Mouse (Mus musculus) liver, embryonic 14.5 days (tissue): ENCODE measurements around the gene Izumo1r. TPM values are rescaled to one million over a fixed set of nuclear protein-coding genes. Genes with fewer than 3 reads are reported as not detected.

Source experiments
- ATAC-seq: fragments of 200-750 bp; cut with Nextera tagmentation; 2 replicates; pipeline ENCODE4 v1.8.0; 2017; ENCODE audit warnings: moderate number of reproducible peaks, mild to moderate bottlenecking, moderate library complexity; ENCODE audit not compliant: insufficient read depth
- DNase-seq, 3 experiments: peaks; one replicate each; pipeline ENCODE4 v3.0.0-alpha.2; 2012 to 2013; ENCODE audit warnings: low read depth in 3 of 3, low spot score in 3 of 3
- H3K27ac ChIP-seq: fragments of 300-500 bp; sonication (generic); 2 replicates; pipeline ENCODE4 v1.5.1; 2014; ENCODE audit warnings: moderate library complexity, mild to moderate bottlenecking, control low read depth, inconsistent platforms
- H3K27me3 ChIP-seq: fragments of 300-500 bp; sonication (generic); 2 replicates; pipeline ENCODE4 v1.6.1; 2014; ENCODE audit warnings: mild to moderate bottlenecking, low read length, moderate library complexity; ENCODE audit not compliant: control insufficient read depth, insufficient read depth
- H3K36me3 ChIP-seq: fragments of 300-500 bp; sonication (generic); replicated peaks from 2 replicates; pipeline ENCODE4 v1.6.1; 2014; ENCODE audit warnings: low read depth; ENCODE audit not compliant: control insufficient read depth, insufficient read depth
- H3K4me1 ChIP-seq, 2 experiments: fragments of 200-500 bp in 1 of 2; fragments of 300-500 bp in 1 of 2; sonication (generic) in 1 of 2; replicated peaks; 2 replicates each; pipeline ENCODE4 v1.6.1; 2012 to 2014; ENCODE audit warnings: antibody characterized with exemption in 1 of 2, inconsistent platforms in 1 of 2, low read length in 1 of 2; ENCODE audit not compliant: control insufficient read depth in 2 of 2, insufficient read depth in 2 of 2
- H3K4me2 ChIP-seq: fragments of 300-500 bp; sonication (generic); 2 replicates; pipeline ENCODE4 v1.6.1; 2014; ENCODE audit warnings: low read depth, mild to moderate bottlenecking, control low read depth, moderate library complexity
- H3K4me3 ChIP-seq, 2 experiments: fragments of 200-500 bp in 1 of 2; fragments of 300-500 bp in 1 of 2; sonication (generic) in 1 of 2; 2 replicates each; pipeline ENCODE4 v1.5.1; 2012 to 2014; ENCODE audit warnings: low read depth in 2 of 2, low read length in 2 of 2, mild to moderate bottlenecking in 2 of 2, control low read depth in 1 of 2, inconsistent platforms in 1 of 2, moderate library complexity in 1 of 2; ENCODE audit not compliant: insufficient read depth in 1 of 2
- H3K9ac ChIP-seq: fragments of 300-500 bp; sonication (generic); replicated peaks from 2 replicates; pipeline ENCODE4 v1.6.1; 2014; ENCODE audit warnings: mild to moderate bottlenecking, control low read depth, moderate library complexity
- H3K9me3 ChIP-seq: fragments of 300-500 bp; sonication (generic); 2 replicates; pipeline ENCODE4 v1.6.1; 2016; ENCODE audit warnings: low read length, mixed read lengths; ENCODE audit not compliant: control insufficient read depth
- CTCF ChIP-seq: IDR thresholded peaks from 2 replicates; pipeline ENCODE4 v1.5.1; 2016; ENCODE audit warnings: antibody characterized with exemption, low read depth, control low read depth
- EP300 ChIP-seq: IDR thresholded peaks from 2 replicates; pipeline ENCODE4 v1.6.1; 2016; ENCODE audit warnings: antibody characterized with exemption, low read depth
- WGBS: fragments of 180-500 bp; shearing (Covaris S2); extraction: QIAGEN DNeasy Blood & Tissue Kit; methylation state at CpG from one replicate; pipeline ENCODE4 v1.1.7; 2014; ENCODE audit not compliant: insufficient replicate concordance; 5-methylcytosine and 5-hydroxymethylcytosine counted together
- polyA plus RNA-seq, 2 experiments: library from polyadenylated mRNA; depleted of rRNA in 1 of 2; stranded (reverse) in 1 of 2; unstranded in 1 of 2; fragments of >200 nt; fragmentation: Nextera tagmentation in 1 of 2; extraction: Ambion mirVana in 1 of 2; gene quantifications; 2 replicates each; pipeline versions ENCODE4 v1.2.1 to v1.2.3; 2012 to 2014

The Izumo1r gene
- polyA plus RNA-seq, 2 experiments: not detected

- 40% methylated on average over 3 of the region's 3 CpGs for WGBS
Observed at GRCm38 (mm10) chr9:14942143-14942720, 38.5 kb upstream of the Izumo1r start.

GRCm38 (mm10) chr9:14939610-14940009, 35.9 kb upstream of the Izumo1r start:
- 53% methylated on average over 3 of the region's 3 CpGs for WGBS
- no peaks in the 10 kb centered on the region for H3K27me3 ChIP-seq
- no peak overlapping the region for H3K27ac ChIP-seq
- TF ChIP-seq CTCF (no peak), EP300 (no peak)
- ATAC-seq (no peak), DNase-seq (no peak)
- no peak overlapping the region for H3K4me2 ChIP-seq
- H3K9me3 ChIP-seq: no peaks in the 10 kb centered on the region
- H3K4me3 ChIP-seq: no peak overlapping the region
- H3K36me3 ChIP-seq: no peaks in the 10 kb centered on the region
- H3K9ac ChIP-seq: no peak overlapping the region
- H3K4me1 ChIP-seq: no peaks in the 10 kb centered on the region

More at GRCm38 (mm10) chr9:14942143-14942720, 38.5 kb upstream of the Izumo1r start:
- Histone ChIP-seq H3K4me3 (no peak overlapping the region), H3K4me1 (no peaks in the 10 kb centered on the region), H3K27me3 (no peaks in the 10 kb centered on the region), H3K4me2 (no peak overlapping the region), H3K27ac (no peak overlapping the region), H3K36me3 (no peaks in the 10 kb centered on the region), H3K9me3 (no peaks in the 10 kb centered on the region), H3K9ac (no peak overlapping the region)
- ATAC-seq (no peak), DNase-seq (no peak)
- TF ChIP-seq EP300 (no peak), CTCF (no peak)

GRCm38 (mm10) chr9:14937308-14937707, 33.6 kb upstream of the Izumo1r start:
- H3K27ac ChIP-seq: no peak overlapping the region
- 43% methylated on average over 1 of the region's 1 CpGs for WGBS
- no peaks in the 10 kb centered on the region for H3K4me1 ChIP-seq
- DNase-seq: no peak
- ATAC-seq: no peak
- no peak overlapping the region for H3K4me3 ChIP-seq
- H3K36me3 ChIP-seq: no peaks in the 10 kb centered on the region
- no peaks in the 10 kb centered on the region for H3K27me3 ChIP-seq
- H3K9me3 ChIP-seq: no peaks in the 10 kb centered on the region
- H3K9ac ChIP-seq: no peak overlapping the region
- H3K4me2 ChIP-seq: no peak overlapping the region
- no peak for TF ChIP-seq CTCF
- TF ChIP-seq EP300: no peak

GRCm38 (mm10) chr9:14934851-14935250, 31.1 kb upstream of the Izumo1r start:
- H3K27me3 ChIP-seq: no peaks in the 10 kb centered on the region
- H3K9me3 ChIP-seq: no peaks in the 10 kb centered on the region
- no peak overlapping the region for H3K27ac ChIP-seq
- TF ChIP-seq EP300 (no peak), CTCF (no peak)
- no peak overlapping the region for H3K9ac ChIP-seq
- WGBS: 47% methylated on average over 2 of the region's 2 CpGs
- H3K4me1 ChIP-seq: 0 out of 4 replicates have a peak, but pooled peaks cover 0 to 2% of the 10 kb centered on the region in 2 experiments
- no peak overlapping the region for H3K4me3 ChIP-seq
- no peaks in the 10 kb centered on the region for H3K36me3 ChIP-seq
- DNase-seq (no peak), ATAC-seq (no peak)
- no peak overlapping the region for H3K4me2 ChIP-seq

- no peaks in the 10 kb centered on the region for H3K36me3 ChIP-seq
- H3K27ac ChIP-seq: no peak overlapping the region
- DNase-seq (no peak), ATAC-seq (no peak)
- H3K4me1 ChIP-seq: 0 out of 4 replicates have a peak, but pooled peaks cover 0 to 2% of the 10 kb centered on the region in 2 experiments
- no peak overlapping the region for H3K9ac ChIP-seq
- H3K27me3 ChIP-seq: no peaks in the 10 kb centered on the region
- WGBS: 29% methylated on average over 7 of the region's 7 CpGs
- H3K4me3 ChIP-seq: no peak overlapping the region
- TF ChIP-seq EP300 (no peak), CTCF (no peak)
- H3K4me2 ChIP-seq: no peak overlapping the region
- H3K9me3 ChIP-seq: no peaks in the 10 kb centered on the region
Observed at GRCm38 (mm10) chr9:14931943-14932342, 28.2 kb upstream of the Izumo1r start.
